Mouse (Mus musculus): Measurements from ENCODE around the gene Map4k2. TPM values are rescaled to one million over a fixed set of nuclear protein-coding genes. Genes with fewer than 3 reads are reported as not detected.
A peak's percentile ranks its signal among the peaks of the same experiment; 100 is the strongest.

Map4k2 gene
- total RNA-seq, 2 experiments from 2014 or later: 37.5 to 42.8 TPM

- DNase-seq: no peak
These were observed 6.7 kb downstream of the Map4k2 start for GRCm38 (mm10) chr19:6347615-6348014.

GRCm38 (mm10) chr19:6348717-6349116 is 7.8 kb downstream of the Map4k2 start:
- DNase-seq: no peak

GRCm38 (mm10) chr19:6349215-6349983 is 8.5 kb downstream of the Map4k2 start:
- peak; percentile 53 for DNase-seq

GRCm38 (mm10) chr19:6351431-6352106 is 10.6 kb downstream of the Map4k2 start:
- no peak for DNase-seq

- DNase-seq: no peak
These were observed 11.2 kb downstream of the Map4k2 start for GRCm38 (mm10) chr19:6352107-6352505.

- no peak for DNase-seq
These were observed 13.1 kb downstream of the Map4k2 start for GRCm38 (mm10) chr19:6354030-6354429.

GRCm38 (mm10) chr19:6361291-6361690 is 20.4 kb downstream of the Map4k2 start:
- no peak for DNase-seq

GRCm38 (mm10) chr19:6363091-6363410 is 22.1 kb downstream of the Map4k2 start:
- no peak for DNase-seq

GRCm38 (mm10) chr19:6363411-6364240 is 22.7 kb downstream of the Map4k2 start, which contains the start of gene Sf1:
Gene Sf1, plus strand, starts transcription at chr19:6363690.
- DNase-seq: peak; percentile 100

GRCm38 (mm10) chr19:6364317-6364725 is 23.4 kb downstream of the Map4k2 start:
- peak; percentile 94 for DNase-seq

GRCm38 (mm10) chr19:6364842-6365241 is 23.9 kb downstream of the Map4k2 start:
- no peak for DNase-seq

GRCm38 (mm10) chr19:6370175-6370574 is 29.2 kb downstream of the Map4k2 start:
- no peak for DNase-seq

GRCm38 (mm10) chr19:6372433-6372832 is 31.5 kb downstream of the Map4k2 start:
- DNase-seq: no peak

- DNase-seq: peak; percentile 95
These were observed 32.8 kb downstream of the Map4k2 start for GRCm38 (mm10) chr19:6373539-6374400.

GRCm38 (mm10) chr19:6374571-6374970 is 33.6 kb downstream of the Map4k2 start:
- DNase-seq: no peak

GRCm38 (mm10) chr19:6375423-6376254 is 34.7 kb downstream of the Map4k2 start:
- no peak for DNase-seq

GRCm38 (mm10) chr19:6376255-6376564 is 35.3 kb downstream of the Map4k2 start:
- peak; percentile 79 for DNase-seq

- no peak for DNase-seq
These were observed 35.7 kb downstream of the Map4k2 start for GRCm38 (mm10) chr19:6376643-6377042.

GRCm38 (mm10) chr19:6377327-6378040 is 36.5 kb downstream of the Map4k2 start:
- DNase-seq: no peak

GRCm38 (mm10) chr19:6380411-6381166 is 39.7 kb downstream of the Map4k2 start:
- DNase-seq: no peak

Data from heart, postnatal 4 days (tissue).